Mouse (Mus musculus): ENCODE results near the gene Cntn5. TPM values are rescaled to one million over a fixed set of nuclear protein-coding genes. Genes with fewer than 3 reads are reported as not detected.

Cntn5 gene
- polyA plus RNA-seq, 1 experiment from 2014 or later: 0.08 TPM

GRCm38 (mm10) chr9:10366246-10366955 is 538.2 kb downstream of the Cntn5 start:
- H3K9me3 ChIP-seq: no peaks in the 10 kb centered on the region
- H3K27ac ChIP-seq: no peak overlapping the region
- DNase-seq (ENCODE audit: low spot score): no peak
- WGBS: 73% methylated on average over 6 of the region's 6 CpGs
- H3K36me3 ChIP-seq: no peaks in the 10 kb centered on the region
- no peak overlapping the region for H3K4me3 ChIP-seq
- H3K4me1 ChIP-seq: no peaks in the 10 kb centered on the region
- H3K27me3 ChIP-seq (ENCODE audit: insufficient read depth, poor library complexity, severe bottlenecking): no peaks in the 10 kb centered on the region

DNA sequence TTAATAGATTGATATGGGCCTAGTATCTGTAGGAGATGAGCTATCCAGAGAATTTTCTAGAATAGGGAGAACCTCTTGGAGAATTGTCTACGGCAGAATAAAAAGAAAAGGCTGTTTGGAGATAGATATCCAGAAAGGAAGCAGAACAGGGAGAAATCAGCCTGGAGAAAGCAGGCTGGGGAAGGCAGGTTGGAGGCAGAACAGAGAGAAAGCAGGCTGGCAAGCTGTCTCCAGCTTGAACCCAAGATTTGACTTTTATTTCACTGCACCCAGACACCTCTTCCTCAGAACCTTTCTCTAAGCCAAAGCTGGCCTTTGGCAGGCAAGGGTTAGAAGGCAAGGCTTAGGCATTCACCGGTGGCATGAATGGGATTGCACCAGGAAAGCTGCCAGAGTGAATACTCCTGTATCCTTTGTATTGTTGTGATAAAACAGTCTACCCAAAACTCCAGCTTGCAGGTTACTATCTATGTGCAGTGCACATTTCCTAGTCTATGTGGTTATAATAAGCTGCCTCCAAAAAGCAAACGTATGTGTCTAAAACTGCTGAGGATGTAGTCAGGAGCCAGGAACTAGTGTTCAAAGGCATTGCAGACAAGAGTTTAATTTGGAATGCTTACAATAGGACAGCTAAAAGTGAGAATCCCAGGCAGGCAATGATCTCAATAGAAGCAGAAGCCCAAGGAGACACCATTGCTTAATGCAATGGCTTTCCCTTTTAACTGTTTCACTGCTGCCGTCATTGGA is 553.5 kb downstream of the Cntn5 start:
- no peak overlapping the region for H3K27ac ChIP-seq
- H3K4me1 ChIP-seq: no peaks in the 10 kb centered on the region
- no peaks in the 10 kb centered on the region for H3K27me3 ChIP-seq (ENCODE audit: insufficient read depth, poor library complexity, severe bottlenecking)
- no peak for DNase-seq (ENCODE audit: low spot score)
- WGBS: 80% methylated on average over 4 of the region's 4 CpGs
- no peaks in the 10 kb centered on the region for H3K9me3 ChIP-seq
- H3K4me3 ChIP-seq: no peak overlapping the region
- no peaks in the 10 kb centered on the region for H3K36me3 ChIP-seq

DNA sequence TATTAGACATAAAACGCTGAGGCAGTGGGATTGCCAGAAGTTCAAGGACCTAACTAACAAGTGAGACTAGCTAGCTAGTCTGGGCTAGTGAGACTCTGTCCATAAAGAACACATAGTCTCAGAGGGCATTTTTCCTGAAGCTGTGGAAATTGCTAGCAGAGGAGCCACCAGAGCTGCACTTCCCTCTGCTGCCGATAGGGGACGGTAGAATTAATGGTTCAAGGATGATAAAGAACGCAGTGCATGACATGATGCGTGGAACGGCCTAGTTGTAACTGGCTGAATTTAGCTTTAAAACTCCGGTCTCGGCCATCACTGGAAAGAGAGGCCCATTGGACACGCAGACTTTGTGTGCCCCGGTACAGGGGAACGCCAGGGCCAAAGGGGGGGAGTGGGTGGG is 555.8 kb downstream of the Cntn5 start:
- Histone ChIP-seq H3K4me3 (no peak overlapping the region), H3K27me3 (ENCODE audit: insufficient read depth, poor library complexity, severe bottlenecking) (no peaks in the 10 kb centered on the region), H3K36me3 (no peaks in the 10 kb centered on the region), H3K27ac (no peak overlapping the region), H3K9me3 (no peaks in the 10 kb centered on the region), H3K4me1 (no peaks in the 10 kb centered on the region)
- WGBS: 75% methylated on average over 11 of the region's 11 CpGs
- no peak for DNase-seq (ENCODE audit: low spot score)

DNA sequence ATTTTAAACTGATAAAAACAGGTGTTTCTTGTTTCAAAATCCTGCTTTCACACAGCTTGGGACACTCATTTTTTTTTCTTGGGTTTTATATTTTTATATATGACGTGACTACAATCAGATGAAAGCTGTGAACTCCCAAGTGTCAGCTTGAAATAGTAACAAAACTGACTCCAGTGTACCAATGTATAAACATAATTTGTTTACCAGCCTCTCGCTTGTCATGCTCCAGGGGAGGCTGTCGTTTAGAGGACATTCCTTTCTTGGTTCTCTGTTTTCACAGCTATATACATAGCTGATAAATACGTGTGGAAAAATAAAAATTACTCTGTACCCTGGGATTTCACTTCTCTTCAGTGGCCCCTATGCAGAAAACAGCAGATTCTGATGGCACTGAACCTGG is 556.4 kb downstream of the Cntn5 start:
- Histone ChIP-seq H3K27me3 (ENCODE audit: insufficient read depth, poor library complexity, severe bottlenecking) (no peaks in the 10 kb centered on the region), H3K4me3 (no peak overlapping the region), H3K4me1 (no peaks in the 10 kb centered on the region), H3K36me3 (no peaks in the 10 kb centered on the region), H3K27ac (no peak overlapping the region), H3K9me3 (no peaks in the 10 kb centered on the region)
- 76% methylated on average over 4 of the region's 4 CpGs for WGBS
- no peak for DNase-seq (ENCODE audit: low spot score)

DNA sequence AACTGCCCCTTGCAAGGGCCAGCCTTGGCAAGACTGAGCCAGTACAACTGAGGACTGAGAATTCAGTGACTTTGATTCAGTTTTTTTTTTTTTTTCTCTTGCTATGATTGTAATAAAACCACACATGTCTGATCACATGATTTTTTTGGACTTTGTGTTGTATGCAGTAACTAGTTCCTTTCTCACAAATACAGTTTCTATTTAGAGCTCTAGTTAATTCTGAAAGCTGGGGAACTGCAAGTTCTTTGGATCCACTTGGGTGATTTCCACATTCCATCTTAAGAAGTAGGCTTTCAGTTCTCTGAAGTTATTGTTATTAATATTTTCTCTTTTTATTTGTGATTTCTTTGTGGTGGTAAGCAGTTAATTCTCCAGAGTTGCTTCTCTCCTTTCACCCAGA is 563.8 kb downstream of the Cntn5 start:
- no peak overlapping the region for H3K4me3 ChIP-seq

DNA sequence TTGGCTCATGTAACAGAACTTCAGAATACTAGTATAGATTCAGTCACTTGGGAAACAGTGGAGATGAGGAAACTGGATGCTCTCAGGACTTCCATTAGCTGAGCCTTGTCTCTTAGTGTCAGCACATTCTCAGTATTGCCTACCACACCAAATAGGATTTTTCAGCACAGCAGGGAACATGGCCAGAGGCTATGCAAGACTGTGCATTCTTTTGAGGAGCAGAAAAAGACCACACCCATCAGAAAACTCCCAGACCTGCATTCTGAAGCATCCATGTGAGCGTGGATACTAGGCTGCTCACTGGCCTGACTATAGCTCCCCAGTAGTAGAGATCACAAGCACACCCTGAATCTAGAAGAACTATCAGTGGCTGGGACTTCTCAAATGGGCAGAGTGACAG is 564.9 kb downstream of the Cntn5 start:
- 71% methylated on average over 1 of the region's 1 CpGs for WGBS
- H3K36me3 ChIP-seq: no peaks in the 10 kb centered on the region
- DNase-seq (ENCODE audit: low spot score): no peak
- no peaks in the 10 kb centered on the region for H3K9me3 ChIP-seq
- no peak overlapping the region for H3K4me3 ChIP-seq
- H3K27ac ChIP-seq: no peak overlapping the region
- no peaks in the 10 kb centered on the region for H3K4me1 ChIP-seq
- no peaks in the 10 kb centered on the region for H3K27me3 ChIP-seq (ENCODE audit: insufficient read depth, poor library complexity, severe bottlenecking)

More for the DNA sequence above, 563.8 kb downstream of the Cntn5 start:
- Histone ChIP-seq H3K4me1 (no peaks in the 10 kb centered on the region), H3K36me3 (no peaks in the 10 kb centered on the region), H3K27ac (no peak overlapping the region), H3K9me3 (no peaks in the 10 kb centered on the region), H3K27me3 (ENCODE audit: insufficient read depth, poor library complexity, severe bottlenecking) (no peaks in the 10 kb centered on the region)
- no peak for DNase-seq (ENCODE audit: low spot score)

GRCm38 (mm10) chr9:10324697-10325368 is 579.7 kb downstream of the Cntn5 start:
- 41% methylated on average over 7 of the region's 7 CpGs for WGBS
- Histone ChIP-seq H3K27ac (no peak overlapping the region), H3K4me1 (no peaks in the 10 kb centered on the region), H3K9me3 (no peaks in the 10 kb centered on the region), H3K36me3 (no peaks in the 10 kb centered on the region), H3K4me3 (no peak overlapping the region), H3K27me3 (ENCODE audit: insufficient read depth, poor library complexity, severe bottlenecking) (no peaks in the 10 kb centered on the region)
- no peak for DNase-seq (ENCODE audit: low spot score)

GRCm38 (mm10) chr9:10269342-10269741 is 635.2 kb downstream of the Cntn5 start:
- H3K9me3 ChIP-seq: no peaks in the 10 kb centered on the region
- no peaks in the 10 kb centered on the region for H3K36me3 ChIP-seq
- H3K4me1 ChIP-seq: no peaks in the 10 kb centered on the region
- H3K4me3 ChIP-seq: no peak overlapping the region
- no peak for DNase-seq (ENCODE audit: low spot score)
- no peak overlapping the region for H3K27ac ChIP-seq
- H3K27me3 ChIP-seq (ENCODE audit: insufficient read depth, poor library complexity, severe bottlenecking): no peaks in the 10 kb centered on the region
- WGBS: 63% methylated on average over 2 of the region's 2 CpGs

GRCm38 (mm10) chr9:10268836-10269235 is 635.7 kb downstream of the Cntn5 start:
- 79% methylated on average over 6 of the region's 6 CpGs for WGBS
- Histone ChIP-seq H3K4me3 (no peak overlapping the region), H3K36me3 (no peaks in the 10 kb centered on the region), H3K27me3 (ENCODE audit: insufficient read depth, poor library complexity, severe bottlenecking) (no peaks in the 10 kb centered on the region), H3K4me1 (no peaks in the 10 kb centered on the region), H3K9me3 (no peaks in the 10 kb centered on the region), H3K27ac (no peak overlapping the region)
- no peak for DNase-seq (ENCODE audit: low spot score)

DNA sequence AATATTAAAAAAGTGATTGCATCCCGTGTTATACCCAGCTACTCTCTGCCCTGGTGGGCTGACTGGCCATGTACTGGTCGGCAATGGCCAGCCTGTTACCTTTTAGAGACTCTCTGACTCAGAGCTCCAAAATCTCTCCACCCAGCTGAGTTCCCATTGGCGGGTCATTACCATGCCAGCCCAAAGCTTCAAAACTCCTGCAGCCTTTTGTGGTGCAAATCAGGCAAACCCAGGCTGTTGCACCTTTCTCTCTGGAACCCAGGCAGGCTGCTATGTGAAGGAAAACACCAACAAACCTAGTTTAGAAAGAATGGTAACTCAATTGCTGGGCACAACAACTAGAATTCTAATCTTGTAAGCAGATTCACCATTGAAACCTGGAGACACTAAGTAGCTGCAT is 639.0 kb downstream of the Cntn5 start:
- H3K9me3 ChIP-seq: no peaks in the 10 kb centered on the region
- DNase-seq (ENCODE audit: low spot score): no peak
- no peak overlapping the region for H3K27ac ChIP-seq
- H3K27me3 ChIP-seq (ENCODE audit: insufficient read depth, poor library complexity, severe bottlenecking): no peaks in the 10 kb centered on the region
- H3K4me3 ChIP-seq: no peak overlapping the region
- no peaks in the 10 kb centered on the region for H3K36me3 ChIP-seq
- WGBS: 32% methylated on average over 3 of the region's 3 CpGs
- no peaks in the 10 kb centered on the region for H3K4me1 ChIP-seq

- no peak for DNase-seq (ENCODE audit: low spot score)
- no peaks in the 10 kb centered on the region for H3K9me3 ChIP-seq
- no peaks in the 10 kb centered on the region for H3K4me1 ChIP-seq
- H3K27me3 ChIP-seq (ENCODE audit: insufficient read depth, poor library complexity, severe bottlenecking): no peaks in the 10 kb centered on the region
- no peak overlapping the region for H3K27ac ChIP-seq
- no peak overlapping the region for H3K4me3 ChIP-seq
- WGBS: 77% methylated on average over 4 of the region's 4 CpGs
- H3K36me3 ChIP-seq: no peaks in the 10 kb centered on the region
Measured at GRCm38 (mm10) chr9:10233364-10233763, 671.2 kb downstream of the Cntn5 start.

GRCm38 (mm10) chr9:10232066-10232465 is 672.5 kb downstream of the Cntn5 start:
- Histone ChIP-seq H3K36me3 (no peaks in the 10 kb centered on the region), H3K27ac (no peak overlapping the region), H3K4me3 (no peak overlapping the region), H3K27me3 (ENCODE audit: insufficient read depth, poor library complexity, severe bottlenecking) (no peaks in the 10 kb centered on the region), H3K9me3 (no peaks in the 10 kb centered on the region), H3K4me1 (no peaks in the 10 kb centered on the region)
- WGBS: 55% methylated on average over 1 of the region's 1 CpGs
- DNase-seq (ENCODE audit: low spot score): no peak

DNA sequence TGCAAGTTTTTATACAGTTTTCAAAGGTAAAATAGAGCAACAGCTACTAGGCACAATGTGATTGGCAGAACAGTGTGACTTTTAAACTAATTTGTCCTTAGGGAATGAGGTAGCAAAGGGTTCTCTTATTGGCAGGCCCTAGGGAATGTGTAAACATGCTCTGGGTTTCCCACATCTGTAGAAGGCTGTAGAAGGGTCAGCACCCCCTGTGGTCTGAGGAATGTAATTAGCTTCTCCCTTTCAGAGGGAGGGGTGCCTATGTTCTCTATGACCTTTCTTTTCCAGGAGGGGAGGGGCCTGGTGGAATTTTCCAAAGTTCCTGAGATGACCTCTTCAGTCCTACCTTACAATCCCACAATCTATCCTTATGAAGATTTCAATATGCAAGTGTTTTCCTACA is 673.6 kb downstream of the Cntn5 start:
- DNase-seq (ENCODE audit: low spot score): no peak
- H3K9me3 ChIP-seq: no peaks in the 10 kb centered on the region

More for the DNA sequence above, 673.6 kb downstream of the Cntn5 start:
- H3K27ac ChIP-seq: no peak overlapping the region
- H3K36me3 ChIP-seq: no peaks in the 10 kb centered on the region
- H3K4me1 ChIP-seq: no peaks in the 10 kb centered on the region
- H3K4me3 ChIP-seq: no peak overlapping the region
- H3K27me3 ChIP-seq (ENCODE audit: insufficient read depth, poor library complexity, severe bottlenecking): no peaks in the 10 kb centered on the region
